Mouse (Mus musculus): ENCODE results near the gene Gm9936. TPM values are rescaled to one million over a fixed set of nuclear protein-coding genes. Genes with fewer than 3 reads are reported as not detected.

Gm9936 gene
- not detected for total RNA-seq (2023)

GRCm38 (mm10) chr5:114858582-114858981 is at the start of gene Gm9936:
Gene Gm9936 (minus strand): TSS chr5:114858682.

GRCm38 (mm10) chr5:114896688-114897373 is 38.3 kb upstream of the Gm9936 start, which contains the start of gene Oasl2:
Gene Oasl2 (plus strand): TSS chr5:114896936.

GRCm38 (mm10) chr5:114853364-114853763 is 5.1 kb downstream of the Gm9936 start, which contains the start of gene 4930519G04Rik:
Gene 4930519G04Rik (plus strand): TSS chr5:114853664.

GRCm38 (mm10) chr5:114822796-114823688 is 35.4 kb downstream of the Gm9936 start, which contains the start of gene 1500011B03Rik:
Gene 1500011B03Rik (minus strand): TSS chr5:114823468.

Other genes with a start within 250 kb of the Gm9936 start
- 10 to 100 TPM in 1 of 2 experiments, 1 to 10 TPM in 1; 7.4 to 11.9 TPM for gene Trpv4, start 200.3 kb downstream of the Gm9936 start, total RNA-seq (2023)
- 100 to 1,000 TPM; 175 to 179 TPM for gene Gltp, start 167.7 kb downstream of the Gm9936 start, total RNA-seq (2023)
- gene Tchp, start 150.9 kb downstream of the Gm9936 start, total RNA-seq (2023), result 10 to 100 TPM in 1 of 2 experiments, 1 to 10 TPM in 1; 7.6 to 11.7 TPM
- 100 to 1,000 TPM; 156 to 165 TPM for gene Ankrd13a, start 84.0 kb downstream of the Gm9936 start, total RNA-seq (2023)
- gene Git2, start 83.2 kb downstream of the Gm9936 start, total RNA-seq (2023), result 100 to 1,000 TPM; 144 to 147 TPM
- gene 1500011B03Rik, start 35.2 kb downstream of the Gm9936 start, total RNA-seq (2023), result 10 to 100 TPM; 34.2 to 43.0 TPM
- not detected for gene 4930519G04Rik, start 5.0 kb downstream of the Gm9936 start, total RNA-seq (2023)
- gene Oasl2, start 38.3 kb upstream of the Gm9936 start, total RNA-seq (2023), result 10 to 100 TPM; 39.8 to 50.6 TPM
- 10 to 100 TPM; 12.9 to 15.3 TPM for gene Oasl1, start 64.6 kb upstream of the Gm9936 start, total RNA-seq (2023)
- 10 to 100 TPM; 16.4 to 20.3 TPM for gene 2210016L21Rik, start 83.5 kb upstream of the Gm9936 start, total RNA-seq (2023)
- gene Hnf1a, start 112.4 kb upstream of the Gm9936 start, total RNA-seq (2023), result not detected
- 10 to 100 TPM; 64.1 to 64.7 TPM for gene Sppl3, start 152.5 kb upstream of the Gm9936 start, total RNA-seq (2023)
- not detected for gene Gm10401, start 239.6 kb upstream of the Gm9936 start, total RNA-seq (2023)